Mouse (Mus musculus) c-Kit-positive CD71-positive TER-119-positive erythroid progenitor cells, embryonic 14.5 days (primary cell): ENCODE results near the gene Arpc3.
"Not testable (repeated sequence)": the region's sequence is repeated elsewhere in the genome, so short reads cannot be mapped to it uniquely, and the experiment has no call there.

Source experiments
- DNase-seq: peaks from one replicate; pipeline ENCODE4 v3.0.0-alpha.2; 2013; ENCODE audit warnings: low spot score

Gene Arpc3

DNA sequence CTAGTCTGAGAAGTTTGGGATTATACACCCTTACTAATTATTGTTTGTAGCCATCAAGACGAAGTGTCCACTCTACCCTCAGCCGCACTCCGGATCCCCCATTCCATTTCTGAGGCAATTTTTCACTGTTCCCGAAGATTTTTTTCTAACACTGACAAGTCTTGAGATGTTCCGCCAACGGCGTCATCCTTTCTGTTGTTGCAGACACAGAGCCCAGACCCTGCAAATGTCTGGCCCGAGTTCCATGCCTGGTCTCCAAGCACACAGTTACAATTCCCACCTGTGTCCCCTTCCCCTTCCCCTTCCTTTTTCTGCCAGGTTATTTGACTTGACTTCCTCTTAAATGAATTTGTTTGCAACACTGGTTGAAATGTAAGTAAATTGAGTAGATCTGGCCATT, 8.2 kb downstream of the Arpc3 start:
- no peak for DNase-seq

GRCm38 (mm10) chr5:122400628-122401302, 9.1 kb downstream of the Arpc3 start:
- DNase-seq, result no peak

GRCm38 (mm10) chr5:122401303-122401640, 9.6 kb downstream of the Arpc3 start:
- DNase-seq, result peak; percentile 45

- no peak for DNase-seq
Observed at GRCm38 (mm10) chr5:122402160-122402559, 10.5 kb downstream of the Arpc3 start.

GRCm38 (mm10) chr5:122402772-122403171, 11.1 kb downstream of the Arpc3 start:
- no peak for DNase-seq

DNA sequence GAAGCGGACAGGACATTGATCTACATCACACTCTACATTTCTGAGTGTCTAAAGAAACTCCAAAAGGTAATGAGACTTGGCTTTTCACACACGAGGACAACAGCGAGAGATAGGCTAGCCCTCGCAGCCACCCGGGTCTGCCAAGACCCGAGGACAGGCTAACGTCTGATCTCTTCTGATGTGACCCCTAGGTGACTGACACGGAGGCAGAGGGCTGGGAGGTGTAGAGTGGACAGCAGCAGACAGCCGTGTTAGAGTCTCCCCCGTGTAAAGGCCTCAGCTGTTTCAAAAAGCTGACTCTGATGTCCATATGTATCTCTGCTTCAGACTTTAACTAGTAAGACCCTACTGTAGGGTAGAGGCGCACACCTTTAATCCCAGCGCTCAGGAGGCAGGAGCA, 11.7 kb downstream of the Arpc3 start:
- no peak for DNase-seq

- DNase-seq, result no peak
Observed at GRCm38 (mm10) chr5:122405537-122405936, 13.9 kb downstream of the Arpc3 start.

DNA sequence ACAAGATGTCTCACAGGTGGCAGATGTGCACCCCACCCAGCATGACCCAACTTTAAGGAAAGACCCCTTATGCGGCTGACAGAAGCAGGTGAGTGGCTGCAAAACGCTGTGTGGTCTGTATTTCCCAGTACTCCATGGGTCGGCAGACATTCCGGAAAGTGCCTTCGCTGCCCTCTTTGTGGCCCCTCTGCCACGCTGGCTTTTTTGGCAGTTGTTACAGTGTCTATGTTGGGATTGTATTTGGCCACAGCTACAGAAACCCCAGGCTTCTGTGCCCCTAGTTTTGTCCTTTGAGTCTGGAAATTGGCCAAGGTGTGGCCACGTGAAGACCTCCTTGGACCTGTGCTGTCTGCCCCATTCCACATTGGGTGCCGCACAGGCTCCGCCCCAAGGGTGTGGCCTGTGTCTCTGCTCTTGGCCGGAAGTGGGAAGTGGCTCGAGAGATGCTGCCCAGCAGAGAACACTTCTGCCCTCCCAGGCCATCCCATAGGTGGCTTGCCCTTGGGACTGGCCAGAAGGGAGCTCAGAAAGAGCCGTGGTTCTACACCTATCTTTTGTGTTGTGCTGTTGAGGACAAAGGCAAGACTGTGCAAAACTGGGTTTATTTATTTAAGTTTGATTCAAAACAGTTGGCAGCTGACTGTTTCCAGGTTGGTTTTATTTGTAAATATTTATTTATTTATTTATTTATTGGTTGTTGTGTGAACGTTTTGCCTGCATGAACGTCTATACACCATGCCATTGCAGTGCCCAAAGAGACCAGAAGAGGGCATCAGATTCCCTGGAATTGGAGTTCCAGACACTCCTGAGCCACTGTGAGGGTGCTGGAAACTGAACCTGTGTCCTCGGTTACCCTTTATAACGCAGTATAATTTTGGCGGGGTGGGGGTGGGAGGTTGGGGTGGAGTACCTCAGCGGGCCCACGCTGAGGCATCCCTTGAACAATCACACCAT, 18.3 kb downstream of the Arpc3 start:
- DNase-seq, result no peak

- no peak for DNase-seq
Observed at GRCm38 (mm10) chr5:122411892-122412291, 20.2 kb downstream of the Arpc3 start.

- no peak for DNase-seq
Observed at GRCm38 (mm10) chr5:122412826-122413225, 21.1 kb downstream of the Arpc3 start.

GRCm38 (mm10) chr5:122414351-122414750, 22.7 kb downstream of the Arpc3 start:
- no peak for DNase-seq

GRCm38 (mm10) chr5:122415465-122415864, 23.8 kb downstream of the Arpc3 start:
- no peak for DNase-seq

DNA sequence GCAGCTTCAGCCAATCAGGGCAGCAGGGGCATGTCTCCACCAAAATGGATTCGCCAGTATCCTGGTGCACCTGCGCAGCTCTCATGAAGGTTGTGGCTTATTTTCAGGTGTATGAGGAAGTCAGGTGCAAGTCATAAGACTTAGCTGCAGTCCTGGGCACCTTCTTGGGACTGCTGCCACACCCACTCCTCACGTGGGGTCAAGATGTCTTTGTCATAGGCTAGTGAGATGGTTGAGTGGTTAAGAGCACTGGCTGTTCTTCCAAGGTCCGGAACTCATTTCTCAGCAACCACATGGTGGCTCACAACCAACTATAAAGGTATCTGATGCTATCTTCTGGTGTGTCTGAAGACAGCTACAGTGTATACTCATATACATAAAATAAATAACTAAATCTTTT, 29.0 kb downstream of the Arpc3 start:
- not testable (repeated sequence) for DNase-seq

DNA sequence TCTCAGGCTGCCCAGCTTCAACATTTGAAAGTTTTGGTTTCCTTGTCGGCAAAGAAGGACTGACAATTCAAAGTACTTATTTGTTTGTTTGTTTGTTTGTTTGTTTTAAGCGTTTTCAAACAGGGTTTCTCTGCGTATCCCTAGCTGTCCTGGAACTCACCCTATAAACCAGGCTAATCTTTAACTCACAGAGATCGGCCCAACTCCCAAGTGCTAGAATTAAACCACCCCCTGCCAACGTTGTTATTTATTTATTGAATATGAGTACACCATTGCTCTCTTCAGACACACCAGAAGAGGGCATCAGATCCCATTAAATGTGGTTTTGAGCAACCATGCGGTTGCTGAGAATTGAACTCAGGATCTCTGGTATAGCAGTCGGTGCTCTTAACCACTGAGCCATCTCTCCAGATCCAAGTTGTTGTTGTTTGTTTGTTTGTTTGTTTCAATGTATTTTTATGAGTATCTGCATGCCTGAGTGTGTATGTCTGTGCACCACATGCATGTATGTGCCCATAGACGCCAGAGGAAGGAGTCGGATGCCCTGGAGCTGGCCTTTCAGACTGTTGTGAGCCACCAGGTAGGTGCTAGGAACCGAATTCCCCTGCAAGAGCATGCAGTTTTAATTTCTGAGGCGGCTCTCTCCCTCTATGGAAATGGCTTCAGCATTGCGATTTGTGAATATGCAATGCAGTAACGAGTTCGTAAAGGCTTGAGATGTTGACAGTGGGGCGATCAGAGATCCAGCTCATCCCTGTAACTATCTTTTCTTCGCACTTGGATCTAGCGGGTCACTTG, 29.8 kb downstream of the Arpc3 start, which contains the start of gene Anapc7:
Gene Anapc7, plus strand, starts transcription at position 423 of the 798 bp plus-strand sequence.
- DNase-seq, result no peak

- DNase-seq, result peak; percentile 88
Observed at GRCm38 (mm10) chr5:122422071-122422964, 30.6 kb downstream of the Arpc3 start.

DNA sequence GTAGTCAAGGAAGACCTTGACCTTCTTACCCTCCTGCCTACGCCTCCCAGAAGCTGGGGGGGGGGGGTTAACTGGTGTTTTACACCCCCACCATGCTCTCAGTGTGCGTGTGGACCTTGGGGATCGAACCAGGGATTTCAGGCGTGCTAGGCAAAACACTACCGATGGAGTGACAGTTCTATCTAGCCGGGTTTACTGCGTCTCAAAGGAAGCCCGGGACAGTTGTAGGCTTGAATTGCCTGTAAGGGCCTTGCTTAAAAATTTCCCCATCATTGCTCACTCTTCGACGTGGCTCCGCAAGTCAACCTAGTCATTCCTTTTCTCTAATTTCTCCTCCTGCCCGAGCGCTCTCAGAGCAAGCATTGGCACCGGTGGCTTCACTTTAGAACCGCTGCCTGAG, 31.4 kb downstream of the Arpc3 start:
- no peak for DNase-seq

- DNase-seq, result no peak
Observed at GRCm38 (mm10) chr5:122425550-122425949, 33.9 kb downstream of the Arpc3 start.

DNA sequence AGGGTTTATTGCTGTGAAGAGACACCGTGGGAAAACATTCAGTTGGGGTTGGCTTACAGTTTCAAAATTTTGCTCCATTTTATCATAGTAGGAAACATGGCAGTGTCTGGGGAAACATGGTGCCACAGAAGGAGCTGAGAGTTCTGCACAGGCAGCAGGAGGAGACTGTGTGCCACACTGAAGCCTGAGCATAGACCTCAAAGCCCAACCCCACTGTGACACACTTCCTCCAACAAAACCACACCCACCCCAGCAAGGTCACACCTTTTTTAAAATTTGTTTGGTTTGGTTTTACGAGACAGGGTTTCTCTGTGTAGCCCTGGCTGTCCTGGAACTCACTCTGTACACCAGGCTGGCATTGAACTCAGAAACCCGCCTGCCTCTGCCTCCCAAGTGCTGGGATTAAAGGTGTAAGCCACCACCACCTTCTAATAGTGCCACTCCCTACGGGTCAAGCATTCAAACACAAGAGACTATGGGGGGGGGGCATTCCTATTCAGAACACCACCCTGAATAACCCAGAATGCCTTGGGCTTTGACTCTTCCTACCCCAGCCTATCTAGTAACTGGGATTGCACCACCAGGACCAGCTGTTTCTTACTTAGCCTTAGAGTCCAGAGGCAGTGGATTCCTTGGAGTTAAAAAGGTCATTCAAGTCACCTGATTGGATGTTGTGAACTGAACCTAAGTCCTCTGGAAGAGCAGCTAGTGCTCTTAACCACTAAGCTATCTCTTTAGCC, 38.5 kb downstream of the Arpc3 start:
- no peak for DNase-seq

- DNase-seq, result no peak
Observed at GRCm38 (mm10) chr5:122431221-122431620, 39.5 kb downstream of the Arpc3 start.

DNA sequence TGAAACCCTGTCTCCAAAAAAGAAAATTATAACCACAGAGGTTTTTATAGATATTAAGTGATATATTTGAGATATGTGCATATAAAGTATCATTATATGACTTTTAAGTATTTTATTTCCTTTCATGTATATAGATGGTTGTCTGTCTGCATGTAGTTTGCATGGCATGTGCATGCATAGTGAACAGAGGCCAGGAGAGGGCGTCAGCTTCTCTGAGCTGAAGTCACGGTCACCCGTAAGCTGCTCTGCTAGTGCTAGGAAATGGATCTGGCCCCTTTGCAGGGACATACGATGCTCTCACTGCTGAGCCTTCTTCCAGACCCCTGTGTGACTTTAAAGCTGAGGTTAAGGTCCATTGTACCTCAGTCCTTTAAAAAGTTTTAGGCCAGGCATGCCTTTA, 42.9 kb downstream of the Arpc3 start:
- no peak for DNase-seq
